Mouse (Mus musculus) liver, embryonic 13.5 days (tissue): ENCODE data around the gene Abcf2. TPM values are rescaled to one million over a fixed set of nuclear protein-coding genes. Genes with fewer than 3 reads are reported as not detected.
A peak's percentile ranks its signal among the peaks of the same experiment; 100 is the strongest.

Source experiments
- ATAC-seq: fragments of 200-750 bp; cut with Nextera tagmentation; 2 replicates; pipeline ENCODE4 v1.8.0; 2017; ENCODE audit warnings: low read depth, mild to moderate bottlenecking, moderate number of reproducible peaks, moderate library complexity
- DNase-seq: peaks from one replicate; pipeline ENCODE4 v3.0.0; 2022
- H3K27ac ChIP-seq: fragments of 300-500 bp; sonication (generic); 2 replicates; pipeline ENCODE4 v1.5.1; 2015; ENCODE audit warnings: moderate library complexity, mild to moderate bottlenecking, inconsistent platforms
- H3K27me3 ChIP-seq: fragments of 300-500 bp; sonication (generic); 2 replicates; pipeline ENCODE4 v1.6.1; 2015; ENCODE audit warnings: mild to moderate bottlenecking, inconsistent platforms
- H3K36me3 ChIP-seq: fragments of 300-500 bp; sonication (generic); 2 replicates; pipeline ENCODE4 v1.6.1; 2015; ENCODE audit warnings: mild to moderate bottlenecking, inconsistent platforms
- H3K4me1 ChIP-seq: fragments of 300-500 bp; sonication (generic); replicated peaks from 2 replicates; pipeline ENCODE4 v1.6.1; 2015; ENCODE audit warnings: inconsistent platforms
- H3K4me2 ChIP-seq: fragments of 300-500 bp; sonication (generic); 2 replicates; pipeline ENCODE4 v1.6.1; 2015; ENCODE audit warnings: inconsistent platforms, mild to moderate bottlenecking, moderate library complexity
- H3K4me3 ChIP-seq: fragments of 300-500 bp; sonication (generic); replicated peaks from 2 replicates; pipeline ENCODE4 v1.5.1; 2015; ENCODE audit warnings: mild to moderate bottlenecking, inconsistent platforms
- H3K9ac ChIP-seq: fragments of 300-500 bp; sonication (generic); 2 replicates; pipeline ENCODE4 v1.6.1; 2015; ENCODE audit warnings: mild to moderate bottlenecking, inconsistent platforms
- H3K9me3 ChIP-seq: fragments of 300-500 bp; sonication (generic); replicated peaks from 2 replicates; pipeline ENCODE4 v1.6.1; 2016; ENCODE audit warnings: inconsistent platforms
- WGBS: fragments of 180-500 bp; shearing (Covaris S2); methylation state at CpG from one replicate; pipeline ENCODE4 v1.1.7; 2015; ENCODE audit not compliant: insufficient replicate concordance; 5-methylcytosine and 5-hydroxymethylcytosine counted together
- polyA plus RNA-seq: library from polyadenylated mRNA; unstranded; fragments of >200 nt; fragmentation: Nextera tagmentation; extraction: Ambion mirVana; gene quantifications from 2 replicates; pipeline ENCODE4 v1.2.1, GENCODE M21; 2015

Abcf2 gene
- polyA plus RNA-seq, 1 experiment from 2014 or later: 72.6 TPM

GRCm38 (mm10) chr5:24601071-24601835 is 24.0 kb upstream of the Abcf2 start:
- no peaks in the 10 kb centered on the region for H3K36me3 ChIP-seq
- H3K27me3 ChIP-seq: peaks cover 97% of the 10 kb centered on the region
- ATAC-seq (no peak), DNase-seq (no peak)
- peak overlapping the region; percentile 49 for H3K4me3 ChIP-seq
- peaks cover 52% of the 10 kb centered on the region for H3K4me1 ChIP-seq
- WGBS: 2% methylated on average over 33 of the region's 33 CpGs
- peak overlapping the region; percentile 50; the same call in 1 of the 2 replicates for H3K9ac ChIP-seq
- H3K27ac ChIP-seq: no peak overlapping the region
- peak overlapping the region; percentile 63 for H3K4me2 ChIP-seq
- H3K9me3 ChIP-seq: no peaks in the 10 kb centered on the region

- Histone ChIP-seq H3K9me3 (no peaks in the 10 kb centered on the region), H3K4me1 (peaks cover 44% of the 10 kb centered on the region), H3K4me2 (no peak overlapping the region), H3K36me3 (no peaks in the 10 kb centered on the region), H3K4me3 (no peak overlapping the region), H3K27me3 (peaks cover 92% of the 10 kb centered on the region), H3K27ac (no peak overlapping the region), H3K9ac (no peak overlapping the region)
- WGBS: 48% methylated on average over 2 of the region's 2 CpGs
- no peak for DNase-seq
- ATAC-seq: no peak
Observed at GRCm38 (mm10) chr5:24600236-24600635, 23.0 kb upstream of the Abcf2 start.

- 16% methylated on average over 8 of the region's 8 CpGs for WGBS
- Histone ChIP-seq H3K27me3 (peaks cover 88% of the 10 kb centered on the region), H3K4me1 (peaks cover 37% of the 10 kb centered on the region), H3K27ac (no peak overlapping the region), H3K9me3 (no peaks in the 10 kb centered on the region), H3K4me3 (peak overlapping the region; percentile 50; the same call in 1 of the 2 replicates), H3K4me2 (peak overlapping the region; percentile 68; the same call in 1 of the 2 replicates), H3K36me3 (no peaks in the 10 kb centered on the region), H3K9ac (no peak overlapping the region)
- ATAC-seq: no peak
- DNase-seq: no peak
Observed at GRCm38 (mm10) chr5:24599137-24599536, 21.9 kb upstream of the Abcf2 start.

GRCm38 (mm10) chr5:24598570-24599006 is 21.3 kb upstream of the Abcf2 start:
- H3K27me3 ChIP-seq: peaks cover 86% of the 10 kb centered on the region
- H3K9me3 ChIP-seq: no peaks in the 10 kb centered on the region
- peak overlapping the region; percentile 50 for H3K4me3 ChIP-seq
- no peaks in the 10 kb centered on the region for H3K36me3 ChIP-seq
- H3K9ac ChIP-seq: peak overlapping the region; percentile 41; the same call in 1 of the 2 replicates
- ATAC-seq (no peak), DNase-seq (no peak)
- 1% methylated on average over 41 of the region's 41 CpGs for WGBS
- H3K4me2 ChIP-seq: peak overlapping the region; percentile 68
- H3K27ac ChIP-seq: no peak overlapping the region
- peaks cover 32% of the 10 kb centered on the region for H3K4me1 ChIP-seq

- no peak for DNase-seq
- peak overlapping the region; percentile 68 for H3K4me2 ChIP-seq
- peak overlapping the region; percentile 41; the same call in 1 of the 2 replicates for H3K9ac ChIP-seq
- H3K4me1 ChIP-seq: peaks cover 27% of the 10 kb centered on the region
- no peak overlapping the region for H3K27ac ChIP-seq
- H3K9me3 ChIP-seq: no peaks in the 10 kb centered on the region
- 22% methylated on average over 15 of the region's 15 CpGs for WGBS
- peaks cover 84% of the 10 kb centered on the region for H3K27me3 ChIP-seq
- no peaks in the 10 kb centered on the region for H3K36me3 ChIP-seq
- no peak for ATAC-seq
- peak overlapping the region; percentile 50 for H3K4me3 ChIP-seq
Observed at GRCm38 (mm10) chr5:24597901-24598569, 20.8 kb upstream of the Abcf2 start.

GRCm38 (mm10) chr5:24597221-24597728 is 20.0 kb upstream of the Abcf2 start:
- Histone ChIP-seq H3K4me3 (no peak overlapping the region), H3K4me2 (no peak overlapping the region), H3K4me1 (peaks cover 26% of the 10 kb centered on the region), H3K36me3 (no peaks in the 10 kb centered on the region), H3K27ac (no peak overlapping the region), H3K9ac (no peak overlapping the region), H3K9me3 (no peaks in the 10 kb centered on the region), H3K27me3 (peaks cover 84% of the 10 kb centered on the region)
- ATAC-seq: no peak; the same call in 1 of the 2 replicates
- DNase-seq: no peak
- 53% methylated on average over 2 of the region's 2 CpGs for WGBS

GRCm38 (mm10) chr5:24596519-24597171 is 19.4 kb upstream of the Abcf2 start:
- Histone ChIP-seq H3K9me3 (no peaks in the 10 kb centered on the region), H3K4me2 (no peak overlapping the region), H3K36me3 (no peaks in the 10 kb centered on the region), H3K9ac (no peak overlapping the region), H3K27ac (no peak overlapping the region), H3K27me3 (peaks cover 84% of the 10 kb centered on the region), H3K4me1 (peaks cover 26% of the 10 kb centered on the region), H3K4me3 (no peak overlapping the region)
- WGBS: 26% methylated on average over 11 of the region's 11 CpGs
- ATAC-seq: no peak
- DNase-seq: no peak

GRCm38 (mm10) chr5:24595786-24596380 is 18.6 kb upstream of the Abcf2 start:
- no peak overlapping the region for H3K4me3 ChIP-seq
- no peaks in the 10 kb centered on the region for H3K9me3 ChIP-seq
- no peak overlapping the region for H3K4me2 ChIP-seq
- H3K27me3 ChIP-seq: peaks cover 84% of the 10 kb centered on the region
- DNase-seq (no peak), ATAC-seq (no peak)
- H3K9ac ChIP-seq: no peak overlapping the region
- H3K27ac ChIP-seq: no peak overlapping the region
- WGBS: 65% methylated on average over 14 of the region's 14 CpGs
- H3K36me3 ChIP-seq: peaks cover 4% of the 10 kb centered on the region; the same call in 1 of the 2 replicates
- peaks cover 33% of the 10 kb centered on the region for H3K4me1 ChIP-seq

- Histone ChIP-seq H3K9ac (no peak overlapping the region), H3K4me2 (no peak overlapping the region), H3K27me3 (peaks cover 78% of the 10 kb centered on the region), H3K9me3 (no peaks in the 10 kb centered on the region), H3K27ac (no peak overlapping the region), H3K36me3 (peaks cover 6% of the 10 kb centered on the region; the same call in 1 of the 2 replicates), H3K4me3 (no peak overlapping the region), H3K4me1 (peaks cover 40% of the 10 kb centered on the region)
- DNase-seq (no peak), ATAC-seq (no peak)
- WGBS: 72% methylated on average over 5 of the region's 5 CpGs
Observed at GRCm38 (mm10) chr5:24595261-24595660, 18.0 kb upstream of the Abcf2 start.

GRCm38 (mm10) chr5:24594346-24594745 is 17.1 kb upstream of the Abcf2 start:
- Histone ChIP-seq H3K27me3 (peaks cover 69% of the 10 kb centered on the region), H3K27ac (no peak overlapping the region), H3K4me1 (peaks cover 41% of the 10 kb centered on the region), H3K4me3 (no peak overlapping the region), H3K36me3 (peaks cover 15% of the 10 kb centered on the region), H3K9ac (no peak overlapping the region), H3K9me3 (no peaks in the 10 kb centered on the region), H3K4me2 (no peak overlapping the region)
- no peak for DNase-seq
- ATAC-seq: no peak
- 81% methylated on average over 5 of the region's 5 CpGs for WGBS

- Histone ChIP-seq H3K9ac (no peak overlapping the region), H3K27me3 (peaks cover 65% of the 10 kb centered on the region), H3K4me1 (peaks cover 40% of the 10 kb centered on the region), H3K36me3 (peaks cover 19% of the 10 kb centered on the region), H3K4me3 (no peak overlapping the region), H3K4me2 (no peak overlapping the region), H3K27ac (no peak overlapping the region), H3K9me3 (no peaks in the 10 kb centered on the region)
- DNase-seq (no peak), ATAC-seq (no peak)
- WGBS: 71% methylated on average over 10 of the region's 10 CpGs
Observed at GRCm38 (mm10) chr5:24593928-24594327, 16.7 kb upstream of the Abcf2 start.
